Mouse (Mus musculus) erythroid progenitor cell, adult 5-6 weeks (primary cell): ENCODE results near the gene Ankfy1. TPM values are rescaled to one million over a fixed set of nuclear protein-coding genes. Genes with fewer than 3 reads are reported as not detected.
A peak's percentile ranks its signal among the peaks of the same experiment; 100 is the strongest.

Experiments
- ATAC-seq: replicated peaks from 2 replicates; pipeline ENCODE4 v1.8.0; 2016; ENCODE audit warnings: moderate number of reproducible peaks, mild to moderate bottlenecking, moderate TSS enrichment, inconsistent platforms; ENCODE audit not compliant: poor library complexity, low FRiP score, severe bottlenecking
- total RNA-seq, 2 experiments: library from RNA; stranded (forward) in 1 of 2; stranded (reverse) in 1 of 2; fragments of 150-400 nt in 1 of 2; fragments of 186-747, 209-891 nt in 1 of 2; gene quantifications; 2 replicates each; pipeline versions ENCODE4 v1.2.3 to v1.2.4; 2015 to 2017; ENCODE audit warnings: low replicate concordance in 2 of 2

Ankfy1 gene
- total RNA-seq (2015; ENCODE audit: low replicate concordance) (56.2 and 75.3 TPM in 2 replicates), total RNA-seq (2017; ENCODE audit: low replicate concordance) (56.1 and 64.0 TPM in 2 replicates)

GRCm38 (mm10) chr11:72689551-72690510, at the start of gene Ankfy1:
Gene Ankfy1, plus strand, starts transcription at chr11:72690006.
- ATAC-seq: peak; percentile 84

GRCm38 (mm10) chr11:72642730-72643129, 47.1 kb upstream of the Ankfy1 start:
- ATAC-seq: no peak

GRCm38 (mm10) chr11:72645386-72645785, 44.4 kb upstream of the Ankfy1 start:
- ATAC-seq: no peak

GRCm38 (mm10) chr11:72650347-72650746, 39.5 kb upstream of the Ankfy1 start:
- no peak for ATAC-seq

- ATAC-seq: no peak
These were observed 29.9 kb upstream of the Ankfy1 start for GRCm38 (mm10) chr11:72659918-72660317.

GRCm38 (mm10) chr11:72660359-72660758, 29.4 kb upstream of the Ankfy1 start:
- ATAC-seq: no peak

GRCm38 (mm10) chr11:72664641-72665040, 25.2 kb upstream of the Ankfy1 start:
- no peak for ATAC-seq

- no peak for ATAC-seq
These were observed 19.2 kb upstream of the Ankfy1 start for GRCm38 (mm10) chr11:72670634-72671033.

- ATAC-seq: no peak
These were observed 18.4 kb upstream of the Ankfy1 start for GRCm38 (mm10) chr11:72671294-72671988.

GRCm38 (mm10) chr11:72672438-72672837, 17.4 kb upstream of the Ankfy1 start:
- no peak for ATAC-seq

- ATAC-seq: no peak
These were observed 14.5 kb upstream of the Ankfy1 start for GRCm38 (mm10) chr11:72675280-72675679.

GRCm38 (mm10) chr11:72680726-72681125, 9.1 kb upstream of the Ankfy1 start:
- ATAC-seq: no peak

GRCm38 (mm10) chr11:72683402-72683801, 6.4 kb upstream of the Ankfy1 start:
- no peak for ATAC-seq

- no peak for ATAC-seq
These were observed 3.1 kb upstream of the Ankfy1 start for GRCm38 (mm10) chr11:72686697-72687096.

- ATAC-seq: peak; percentile 57
These were observed 1.6 kb upstream of the Ankfy1 start for GRCm38 (mm10) chr11:72688242-72688641.

GRCm38 (mm10) chr11:72689115-72689514, 691 bp upstream of the Ankfy1 start:
- peak; percentile 70 for ATAC-seq

GRCm38 (mm10) chr11:72692353-72692752, 2.5 kb downstream of the Ankfy1 start:
- no peak for ATAC-seq

GRCm38 (mm10) chr11:72695025-72695424, 5.2 kb downstream of the Ankfy1 start:
- ATAC-seq: no peak

- no peak for ATAC-seq
These were observed 6.7 kb downstream of the Ankfy1 start for GRCm38 (mm10) chr11:72696368-72696971.

- no peak for ATAC-seq
These were observed 7.5 kb downstream of the Ankfy1 start for GRCm38 (mm10) chr11:72697323-72697722.
